Mouse (Mus musculus) forebrain, embryonic 16.5 days (tissue): Measurements from ENCODE around the gene Ifnl2. TPM values are rescaled to one million over a fixed set of nuclear protein-coding genes. Genes with fewer than 3 reads are reported as not detected.

Source experiments
- ATAC-seq: fragments of 200-750 bp; cut with Nextera tagmentation; 2 replicates; pipeline ENCODE4 v1.8.0; 2017; ENCODE audit warnings: mild to moderate bottlenecking, moderate library complexity
- H3K27ac ChIP-seq: fragments of 300-500 bp; sonication (generic); 2 replicates; pipeline ENCODE4 v1.5.1; 2014; ENCODE audit warnings: low read length, control low read depth
- H3K27me3 ChIP-seq: fragments of 300-500 bp; sonication (generic); replicated peaks from 2 replicates; pipeline ENCODE4 v1.6.1; 2014; ENCODE audit warnings: low read length; ENCODE audit not compliant: control insufficient read depth, insufficient read depth
- H3K36me3 ChIP-seq: fragments of 300-500 bp; sonication (generic); 2 replicates; pipeline ENCODE4 v1.6.1; 2014; ENCODE audit not compliant: control insufficient read depth, insufficient read depth
- H3K4me1 ChIP-seq: fragments of 300-500 bp; sonication (generic); replicated peaks from 2 replicates; pipeline ENCODE4 v1.6.1; 2014; ENCODE audit warnings: low read length; ENCODE audit not compliant: control insufficient read depth, insufficient read depth
- H3K4me2 ChIP-seq: fragments of 300-500 bp; sonication (generic); 2 replicates; pipeline ENCODE4 v1.6.1; 2014; ENCODE audit warnings: mild to moderate bottlenecking, low read length, control low read depth
- H3K4me3 ChIP-seq: fragments of 300-500 bp; sonication (generic); replicated peaks from 2 replicates; pipeline ENCODE4 v1.5.1; 2014; ENCODE audit warnings: mild to moderate bottlenecking, low read length, control low read depth
- H3K9ac ChIP-seq: fragments of 300-500 bp; sonication (generic); replicated peaks from 2 replicates; pipeline ENCODE4 v1.6.1; 2014; ENCODE audit warnings: low read depth, low read length, control low read depth
- H3K9me3 ChIP-seq: fragments of 300-500 bp; sonication (generic); 2 replicates; pipeline ENCODE4 v1.6.1; 2016; ENCODE audit warnings: low read length; ENCODE audit not compliant: control insufficient read depth
- WGBS: fragments of 180-500 bp; shearing (Covaris S2); extraction: QIAGEN DNeasy Blood & Tissue Kit; methylation state at CpG from one replicate; pipeline ENCODE4 v1.1.7; 2014; 5-methylcytosine and 5-hydroxymethylcytosine counted together
- polyA plus RNA-seq: library from polyadenylated mRNA; unstranded; fragments of >200 nt; fragmentation: Nextera tagmentation; extraction: Ambion mirVana; gene quantifications from 2 replicates; pipeline ENCODE4 v1.2.1, GENCODE M21; 2015

The Ifnl2 gene
- polyA plus RNA-seq, 1 experiment from 2014 or later = not detected

- H3K27me3 ChIP-seq = no peaks in the 10 kb centered on the region
- WGBS = 11% methylated on average over 5 of the region's 5 CpGs
- no peak overlapping the region for H3K4me2 ChIP-seq
- no peaks in the 10 kb centered on the region for H3K4me1 ChIP-seq
- ATAC-seq = no peak
- no peak overlapping the region for H3K4me3 ChIP-seq
- no peak overlapping the region for H3K27ac ChIP-seq
- no peaks in the 10 kb centered on the region for H3K9me3 ChIP-seq
- no peaks in the 10 kb centered on the region for H3K36me3 ChIP-seq
- no peak overlapping the region for H3K9ac ChIP-seq
These were observed 4.7 kb downstream of the Ifnl2 start for GRCm38 (mm10) chr7:28505585-28505984.

GRCm38 (mm10) chr7:28495426-28495825 is 14.8 kb downstream of the Ifnl2 start:
- no peak for ATAC-seq
- WGBS = 63% methylated on average over 11 of the region's 11 CpGs
- no peaks in the 10 kb centered on the region for H3K9me3 ChIP-seq
- no peaks in the 10 kb centered on the region for H3K27me3 ChIP-seq
- no peak overlapping the region for H3K9ac ChIP-seq
- H3K36me3 ChIP-seq = no peaks in the 10 kb centered on the region
- no peak overlapping the region for H3K4me2 ChIP-seq
- no peak overlapping the region for H3K4me3 ChIP-seq
- no peak overlapping the region for H3K27ac ChIP-seq
- no peaks in the 10 kb centered on the region for H3K4me1 ChIP-seq

- WGBS = 83% methylated on average over 8 of the region's 8 CpGs
- no peak overlapping the region for H3K4me3 ChIP-seq
- H3K9ac ChIP-seq = no peak overlapping the region
- no peak overlapping the region for H3K4me2 ChIP-seq
- 0 out of 2 replicates have a peak, but pooled peaks cover under 1% of the 10 kb centered on the region for H3K27me3 ChIP-seq
- peaks cover 5% of the 10 kb centered on the region for H3K4me1 ChIP-seq
- H3K27ac ChIP-seq = no peak overlapping the region
- no peaks in the 10 kb centered on the region for H3K36me3 ChIP-seq
- no peak for ATAC-seq
- H3K9me3 ChIP-seq = no peaks in the 10 kb centered on the region
These were observed 17.9 kb downstream of the Ifnl2 start for GRCm38 (mm10) chr7:28492310-28492709.

GRCm38 (mm10) chr7:28490903-28491302 is 19.4 kb downstream of the Ifnl2 start:
- 0 out of 2 replicates have a peak, but pooled peaks cover 2% of the 10 kb centered on the region for H3K27me3 ChIP-seq
- H3K9me3 ChIP-seq = no peaks in the 10 kb centered on the region
- WGBS = 31% methylated on average over 14 of the region's 14 CpGs
- H3K36me3 ChIP-seq = no peaks in the 10 kb centered on the region
- no peak overlapping the region for H3K4me2 ChIP-seq
- H3K9ac ChIP-seq = no peak overlapping the region
- H3K4me1 ChIP-seq = peaks cover 5% of the 10 kb centered on the region
- H3K27ac ChIP-seq = no peak overlapping the region
- ATAC-seq = no peak
- no peak overlapping the region for H3K4me3 ChIP-seq

GRCm38 (mm10) chr7:28490410-28490809 is 19.8 kb downstream of the Ifnl2 start:
- Histone ChIP-seq H3K27me3 (0 out of 2 replicates have a peak, but pooled peaks cover 2% of the 10 kb centered on the region), H3K4me2 (peak overlapping the region; percentile 3; the same call in 1 of the 2 replicates), H3K9ac (no peak overlapping the region), H3K4me3 (no peak overlapping the region), H3K36me3 (no peaks in the 10 kb centered on the region), H3K27ac (no peak overlapping the region), H3K4me1 (peaks cover 5% of the 10 kb centered on the region), H3K9me3 (no peaks in the 10 kb centered on the region)
- 3% methylated on average over 10 of the region's 10 CpGs for WGBS
- no peak for ATAC-seq

- peak overlapping the region; percentile 16 for H3K4me3 ChIP-seq
- no peak overlapping the region for H3K27ac ChIP-seq
- H3K27me3 ChIP-seq = 0 out of 2 replicates have a peak, but pooled peaks cover 2% of the 10 kb centered on the region
- no peak overlapping the region for H3K9ac ChIP-seq
- H3K4me1 ChIP-seq = peaks cover 5% of the 10 kb centered on the region
- H3K36me3 ChIP-seq = no peaks in the 10 kb centered on the region
- WGBS = 4% methylated on average over 16 of the region's 16 CpGs
- ATAC-seq = no peak
- H3K9me3 ChIP-seq = no peaks in the 10 kb centered on the region
- peak overlapping the region; percentile 47 for H3K4me2 ChIP-seq
These were observed 22.2 kb downstream of the Ifnl2 start for GRCm38 (mm10) chr7:28488030-28488491.

- Histone ChIP-seq H3K9ac (no peak overlapping the region), H3K27me3 (0 out of 2 replicates have a peak, but pooled peaks cover 2% of the 10 kb centered on the region), H3K36me3 (no peaks in the 10 kb centered on the region), H3K4me2 (no peak overlapping the region), H3K27ac (no peak overlapping the region), H3K4me1 (peaks cover 5% of the 10 kb centered on the region), H3K9me3 (no peaks in the 10 kb centered on the region), H3K4me3 (no peak overlapping the region)
- no peak for ATAC-seq
- 59% methylated on average over 4 of the region's 4 CpGs for WGBS
These were observed 26.1 kb downstream of the Ifnl2 start for GRCm38 (mm10) chr7:28484192-28484591.

GRCm38 (mm10) chr7:28482854-28483253 is 27.4 kb downstream of the Ifnl2 start:
- Histone ChIP-seq H3K9ac (no peak overlapping the region), H3K27ac (no peak overlapping the region), H3K4me2 (no peak overlapping the region), H3K9me3 (no peaks in the 10 kb centered on the region), H3K4me1 (peaks cover under 1% of the 10 kb centered on the region; the same call in 1 of the 2 replicates), H3K36me3 (no peaks in the 10 kb centered on the region), H3K4me3 (no peak overlapping the region), H3K27me3 (0 out of 2 replicates have a peak, but pooled peaks cover 2% of the 10 kb centered on the region)
- ATAC-seq = no peak
- 81% methylated on average over 11 of the region's 11 CpGs for WGBS

GRCm38 (mm10) chr7:28478854-28479253 is 31.4 kb downstream of the Ifnl2 start:
- H3K4me2 ChIP-seq = no peak overlapping the region
- no peak overlapping the region for H3K9ac ChIP-seq
- no peak overlapping the region for H3K27ac ChIP-seq
- H3K4me1 ChIP-seq = no peaks in the 10 kb centered on the region
- H3K4me3 ChIP-seq = no peak overlapping the region
- H3K9me3 ChIP-seq = no peaks in the 10 kb centered on the region
- no peaks in the 10 kb centered on the region for H3K27me3 ChIP-seq
- 4% methylated on average over 8 of the region's 8 CpGs for WGBS
- H3K36me3 ChIP-seq = no peaks in the 10 kb centered on the region
- no peak for ATAC-seq

GRCm38 (mm10) chr7:28477363-28477762 is 32.9 kb downstream of the Ifnl2 start:
- ATAC-seq = no peak
- H3K9ac ChIP-seq = no peak overlapping the region

More at GRCm38 (mm10) chr7:28477363-28477762, 32.9 kb downstream of the Ifnl2 start:
- Histone ChIP-seq H3K4me3 (no peak overlapping the region), H3K27me3 (no peaks in the 10 kb centered on the region), H3K9me3 (no peaks in the 10 kb centered on the region), H3K36me3 (no peaks in the 10 kb centered on the region), H3K4me2 (no peak overlapping the region), H3K27ac (no peak overlapping the region), H3K4me1 (no peaks in the 10 kb centered on the region)
- WGBS = 89% methylated on average over 5 of the region's 5 CpGs
